Comparison of ENCODE assay signal across 7 mouse cellular contexts in genomic region chr12:72757086-72757485, GRCm38 (mm10). TPM values are rescaled to one million over a fixed set of nuclear protein-coding genes. Genes with fewer than 3 reads are reported as not detected.
DNase-seq lines count a peak whose midpoint lies in the region; ATAC-seq and TF ChIP-seq lines count a peak whose summit lies in the region.

Ppm1a (plus strand) TSS chr12:72757455.

- peaks cover 30% of the 10 kb centered on the region for H3K4me1 ChIP-seq in G1E (ENCODE audit: insufficient read depth, low read depth, low read length)
- no peaks in the 10 kb centered on the region for H3K4me1 ChIP-seq in embryonic fibroblast, embryonic 13.5 days (ENCODE audit: control insufficient read depth, insufficient read depth, low read length)
- peaks cover 10% of the 10 kb centered on the region; the same call in 1 of the 2 replicates for H3K4me1 ChIP-seq in heart, embryonic 16.5 days (ENCODE audit: control insufficient read depth, insufficient read depth, low read length)
- H3K4me1 ChIP-seq in neural tube, embryonic 11.5 days (ENCODE audit: control insufficient read depth, insufficient read depth, low read length), result peaks cover 4% of the 10 kb centered on the region; the same call in 1 of the 2 replicates

- no peak for DNase-seq in G1E (ENCODE audit: low spot score)
- peak; percentile 31 for DNase-seq in left cerebral cortex, postnatal 4 days
- DNase-seq in neural tube, embryonic 11.5 days (ENCODE audit: low spot score), result peak; percentile 30
- DNase-seq in testis, postnatal 10 days (ENCODE audit: low spot score), result no peak

- 10% methylated on average over 4 of the region's 4 CpGs for WGBS in heart, embryonic 16.5 days
- WGBS in neural tube, embryonic 11.5 days, result 10% methylated on average over 4 of the region's 4 CpGs

- TF ChIP-seq CTCF in G1E (IDR thresholded peaks at IDR 0.05; ENCODE audit: low read depth, low read length), result no peak
- no peak for TF ChIP-seq CTCF in embryonic fibroblast, embryonic 13.5 days (IDR thresholded peaks at IDR 0.05; ENCODE audit: borderline replicate concordance, insufficient read depth, low read length)

- ATAC-seq in CD4-positive, CD25-positive, alpha-beta regulatory T cell, adult 4 months, result no peak
- ATAC-seq in G1E (ENCODE audit: extremely low read depth, insufficient number of reproducible peaks, low FRiP score, poor library complexity, severe bottlenecking), result no peak
- no peak for ATAC-seq in heart, embryonic 16.5 days (replicated peaks; ENCODE audit: extremely low read depth, insufficient read depth, low FRiP score)
- ATAC-seq in neural tube, embryonic 11.5 days (ENCODE audit: insufficient read depth, low FRiP score, low TSS enrichment), result no peak

- no peaks in the 10 kb centered on the region for H3K9me3 ChIP-seq in G1E (replicated peaks)
- H3K9me3 ChIP-seq in heart, embryonic 16.5 days (replicated peaks; ENCODE audit: control insufficient read depth, low read length), result no peaks in the 10 kb centered on the region
- H3K9me3 ChIP-seq in neural tube, embryonic 11.5 days (ENCODE audit: control insufficient read depth, low read length), result no peaks in the 10 kb centered on the region

- no peak within 1 kb of the TSS for H3K27ac ChIP-seq in embryonic fibroblast, embryonic 13.5 days (ENCODE audit: insufficient read depth, low read length)
- no peak within 1 kb of the TSS for H3K27ac ChIP-seq in heart, embryonic 16.5 days (ENCODE audit: low read length)
- H3K27ac ChIP-seq in neural tube, embryonic 11.5 days (ENCODE audit: low read depth, low read length), result no peak within 1 kb of the TSS

- H3K4me2 ChIP-seq in heart, embryonic 16.5 days (ENCODE audit: low read depth, low read length), result no peak within 1 kb of the TSS
- no peak within 1 kb of the TSS for H3K4me2 ChIP-seq in neural tube, embryonic 11.5 days (ENCODE audit: low read depth)

- no peak for TF ChIP-seq POLR2A in embryonic fibroblast, embryonic 13.5 days (IDR thresholded peaks at IDR 0.05; ENCODE audit: low read depth, low read length)

- H3K9ac ChIP-seq in heart, embryonic 16.5 days (ENCODE audit: low read length), result no peak within 1 kb of the TSS
- H3K9ac ChIP-seq in neural tube, embryonic 11.5 days (ENCODE audit: low read length), result no peak within 1 kb of the TSS

- H3K27me3 ChIP-seq in G1E (ENCODE audit: insufficient read depth, low read length), result no peaks in the 10 kb centered on the region
- H3K27me3 ChIP-seq in heart, embryonic 16.5 days (ENCODE audit: control insufficient read depth, insufficient read depth, low read length), result no peaks in the 10 kb centered on the region
- H3K27me3 ChIP-seq in neural tube, embryonic 11.5 days (ENCODE audit: control insufficient read depth, insufficient read depth, low read length), result no peaks in the 10 kb centered on the region

- H3K36me3 ChIP-seq in G1E (replicated peaks), result peaks cover 2% of the 10 kb centered on the region
- H3K36me3 ChIP-seq in heart, embryonic 16.5 days (ENCODE audit: control insufficient read depth, insufficient read depth), result no peaks in the 10 kb centered on the region
- H3K36me3 ChIP-seq in neural tube, embryonic 11.5 days (ENCODE audit: control insufficient read depth, insufficient read depth, low read length), result no peaks in the 10 kb centered on the region

- H3K4me3 ChIP-seq in G1E (ENCODE audit: low read depth, low read length), result no peak within 1 kb of the TSS
- no peak within 1 kb of the TSS for H3K4me3 ChIP-seq in embryonic fibroblast, embryonic 13.5 days (ENCODE audit: insufficient read depth, low read length)
- H3K4me3 ChIP-seq in heart, embryonic 16.5 days (ENCODE audit: low read length), result no peak within 1 kb of the TSS
- no peak within 1 kb of the TSS for H3K4me3 ChIP-seq in neural tube, embryonic 11.5 days (ENCODE audit: low read depth, low read length)

- intact Hi-C loops in left cerebral cortex, postnatal 4 days (cut with DNase I), result no loop called here

RNA-seq across cellular contexts. Expression of gene Ppm1a, which starts in this region (rescaled TPM):
- 10 to 100 TPM; 25.1 to 38.1 TPM for polyA plus RNA-seq in CD4-positive, CD25-positive, alpha-beta regulatory T cell, adult 4 months (2017; shearing (Covaris generic))
- total RNA-seq in G1E (2014; fragmentation: Nextera tagmentation), result 72.7 and 75.8 TPM in 2 replicates
- 138 and 154 TPM in 2 replicates for total RNA-seq in G1E (2017)
- 15.7 and 20.9 TPM in 2 replicates for polyA plus RNA-seq in G1E (2012)
- 153 and 158 TPM in 2 replicates for polyA plus RNA-seq in embryonic fibroblast, embryonic 13.5 days (2011; ENCODE audit: insufficient read length, low read depth, missing spikeins)
- polyA plus RNA-seq in heart, embryonic 16.5 days (2015; fragmentation: Nextera tagmentation; extraction: Ambion mirVana), result 29.0 and 38.4 TPM in 2 replicates
- 100 to 1,000 TPM; 234 to 247 TPM for total RNA-seq in left cerebral cortex, postnatal 4 days (2021)
- 71.3 and 73.6 TPM in 2 replicates for polyA plus RNA-seq in neural tube, embryonic 11.5 days (2014; fragmentation: Nextera tagmentation; extraction: Ambion mirVana)

Comparison
In these comparisons a context has a peak if more than half of its experiments do, and no peak if none do; other contexts are left out.
1. DNase-seq: peak in left cerebral cortex, postnatal 4 days (single experiment) and neural tube, embryonic 11.5 days (single experiment); none in G1E (single experiment) and testis, postnatal 10 days (single experiment).